Mouse (Mus musculus) urinary bladder, postnatal 4 days (tissue): Measurements from ENCODE around the gene Mcpt1.
"Not testable (repeated sequence)": the region's sequence is repeated elsewhere in the genome, so short reads cannot be mapped to it uniquely, and the experiment has no call there.

ENCODE experiments used
- DNase-seq, 2 experiments: peaks; one replicate each; pipeline ENCODE4 v3.0.0; 2021 to 2022; ENCODE audit warnings: low spot score in 2 of 2

Gene Mcpt1

DNA sequence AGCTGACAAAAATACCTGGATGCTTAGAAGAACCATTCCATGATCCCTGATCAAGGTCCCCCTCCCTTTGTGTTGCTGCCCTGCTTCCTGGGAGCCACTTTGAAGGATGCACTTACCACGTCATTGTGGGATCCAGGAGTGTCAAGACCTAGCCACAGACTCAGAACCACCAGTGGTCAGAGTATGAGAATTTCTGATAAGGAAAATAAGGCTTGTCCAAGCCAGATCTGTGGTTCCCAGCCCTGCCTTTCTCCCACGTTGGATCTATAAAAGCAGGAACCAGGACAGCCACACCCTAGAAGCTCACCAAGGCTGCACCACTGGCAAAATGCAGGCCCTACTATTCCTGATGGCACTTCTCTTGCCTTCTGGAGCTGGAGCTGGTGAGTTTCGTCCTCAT, at the start of gene Mcpt1:
Mcpt1 (plus strand) TSS at position 301 of the 400 bp plus-strand sequence.
- not testable (repeated sequence) for DNase-seq

DNA sequence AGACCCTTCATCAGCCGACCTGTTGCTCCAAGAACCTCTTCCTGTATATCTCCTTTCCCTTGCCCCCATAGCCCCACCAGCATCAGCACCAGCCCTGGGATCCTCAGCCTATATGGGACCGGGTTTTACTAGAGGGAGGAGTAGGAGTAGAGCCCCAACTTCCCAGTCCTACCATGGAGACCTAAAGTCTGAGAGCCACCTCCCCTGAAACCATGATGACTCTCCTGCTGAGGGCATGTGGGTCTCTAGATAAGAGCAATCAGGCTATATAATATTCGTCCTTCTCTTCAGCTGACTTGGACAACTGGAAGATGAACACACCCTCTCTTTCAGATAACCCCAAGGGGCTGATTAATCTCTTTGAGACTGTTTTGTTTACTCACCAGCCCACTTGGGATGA, 30.3 kb upstream of the Mcpt1 start:
- not testable (repeated sequence) for DNase-seq

DNA sequence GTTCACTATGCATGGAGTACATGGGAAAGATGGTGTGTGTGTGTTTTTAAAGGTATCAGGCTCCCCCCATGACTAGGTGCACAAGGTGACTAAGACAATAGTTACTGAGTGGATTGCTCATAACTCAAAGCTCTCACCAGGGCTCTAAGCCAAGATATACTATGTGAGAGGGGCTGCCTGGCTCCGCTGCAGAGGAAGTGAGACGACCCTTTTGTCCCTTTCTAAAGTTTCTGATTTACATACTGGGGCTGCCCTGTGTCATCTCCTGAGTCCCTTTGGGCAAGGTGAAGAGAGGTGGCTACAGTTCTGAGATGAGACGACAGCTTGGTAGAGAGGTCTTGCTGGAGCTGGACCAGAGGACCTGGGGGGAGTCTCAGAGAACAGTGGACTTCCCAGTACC, 4.6 kb upstream of the Mcpt1 start:
- DNase-seq: no peak

DNA sequence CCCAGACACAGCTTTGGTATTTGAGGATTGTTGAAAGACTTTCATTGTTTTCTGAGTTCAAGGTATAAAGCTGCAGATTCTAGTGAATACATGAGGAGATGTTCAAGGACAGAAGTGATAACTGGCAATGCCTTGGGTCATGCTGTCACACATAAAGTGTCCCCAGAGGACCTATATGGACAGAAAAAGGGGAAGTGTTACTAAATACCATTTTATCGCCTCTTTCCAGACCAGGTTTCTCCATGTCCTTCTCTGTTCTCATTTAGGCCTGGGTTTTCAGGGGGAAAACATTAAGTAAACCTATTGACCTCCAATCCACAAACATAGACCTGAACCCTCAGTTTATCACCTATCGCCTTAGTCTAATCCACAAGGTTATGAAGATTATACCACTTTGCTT, 3.8 kb upstream of the Mcpt1 start:
- no peak for DNase-seq

GRCm38 (mm10) chr14:56019446-56019845, 1.7 kb downstream of the Mcpt1 start:
- no peak for DNase-seq

GRCm38 (mm10) chr14:56021305-56021704, 3.5 kb downstream of the Mcpt1 start:
- not testable (repeated sequence) for DNase-seq

GRCm38 (mm10) chr14:56030395-56030794, 12.6 kb downstream of the Mcpt1 start, which contains the start of gene Mcpt9:
Mcpt9 (minus strand) TSS chr14:56030495.
- DNase-seq: not testable (repeated sequence)

GRCm38 (mm10) chr14:56034433-56034832, 16.7 kb downstream of the Mcpt1 start:
- no peak for DNase-seq

DNA sequence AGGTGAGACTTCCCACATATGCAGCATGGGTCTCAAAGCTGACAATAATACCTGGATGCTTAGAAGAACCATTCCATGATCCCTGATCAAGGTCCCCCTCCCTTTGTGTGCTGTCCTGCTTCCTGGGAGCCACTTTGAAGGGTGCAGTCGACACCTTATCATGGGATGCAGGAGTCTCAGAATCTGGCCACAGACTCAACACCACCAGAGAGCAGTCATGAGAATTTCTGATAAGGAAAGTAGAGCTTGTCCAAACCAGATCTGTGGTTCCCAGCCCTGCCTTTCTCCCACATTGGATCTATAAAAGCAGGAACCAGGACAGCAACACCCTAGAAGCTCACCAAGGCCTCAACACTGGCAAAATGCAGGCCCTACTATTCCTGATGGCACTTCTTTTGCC, 24.0 kb downstream of the Mcpt1 start, which contains the start of gene Mcpt2:
Mcpt2 (plus strand) TSS at position 250 of the 400 bp plus-strand sequence.
- not testable (repeated sequence) for DNase-seq

DNA sequence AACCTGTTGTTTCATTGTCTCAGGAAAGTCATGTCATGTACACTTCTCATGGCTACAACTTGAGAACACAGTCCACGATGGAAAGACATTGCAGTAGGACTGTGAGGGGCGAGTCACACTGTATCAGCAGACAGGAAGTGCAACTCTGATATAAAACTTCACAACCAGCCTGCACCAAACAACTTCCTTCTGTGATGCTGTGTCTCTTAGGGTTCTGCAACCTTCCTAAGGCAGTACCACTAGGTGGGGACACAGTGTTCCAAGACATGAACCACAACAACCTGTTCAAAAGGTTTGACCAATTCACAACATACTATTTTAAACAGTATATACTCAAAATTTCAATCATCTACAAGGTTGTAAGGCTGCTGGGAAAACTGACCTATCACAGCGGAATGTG, 37.6 kb downstream of the Mcpt1 start:
- no peak for DNase-seq

GRCm38 (mm10) chr14:56057722-56058121, 40.0 kb downstream of the Mcpt1 start:
- no peak for DNase-seq

- not testable (repeated sequence) for DNase-seq
Measured at GRCm38 (mm10) chr14:56062213-56062612, 44.4 kb downstream of the Mcpt1 start, which contains the start of gene Mcpt4. Mcpt4 (minus strand) TSS chr14:56062313.
